Mouse (Mus musculus): ENCODE measurements around the gene Fah.

- no peak for TF ChIP-seq POLR2A (IDR thresholded peaks at IDR 0.05; ENCODE audit: extremely low read depth, insufficient read depth, low read length)
- no peak for TF ChIP-seq CTCF (IDR thresholded peaks at IDR 0.05; ENCODE audit: extremely low read depth, insufficient read depth, low read length)
Measured at GRCm38 (mm10) chr7:84649016-84649415, 42.5 kb upstream of the Fah start.

Data from cortical plate, adult 2 months (tissue).